Mouse (Mus musculus) myocyte (in vitro differentiated cells): ENCODE results near the gene Fkbp6.

ENCODE experiments used
- CEBPB ChIP-seq: IDR thresholded peaks from 2 replicates; pipeline ENCODE4 v1.6.1; 2011; ENCODE audit warnings: mild to moderate bottlenecking, moderate library complexity; ENCODE audit not compliant: poor library complexity, insufficient read depth, severe bottlenecking
- POLR2A ChIP-seq: IDR thresholded peaks from one replicate; pipeline ENCODE4 v1.6.1; 2011; ENCODE audit warnings: low read depth, mild to moderate bottlenecking, control low read depth, moderate library complexity; ENCODE audit not compliant: insufficient read length

DNA sequence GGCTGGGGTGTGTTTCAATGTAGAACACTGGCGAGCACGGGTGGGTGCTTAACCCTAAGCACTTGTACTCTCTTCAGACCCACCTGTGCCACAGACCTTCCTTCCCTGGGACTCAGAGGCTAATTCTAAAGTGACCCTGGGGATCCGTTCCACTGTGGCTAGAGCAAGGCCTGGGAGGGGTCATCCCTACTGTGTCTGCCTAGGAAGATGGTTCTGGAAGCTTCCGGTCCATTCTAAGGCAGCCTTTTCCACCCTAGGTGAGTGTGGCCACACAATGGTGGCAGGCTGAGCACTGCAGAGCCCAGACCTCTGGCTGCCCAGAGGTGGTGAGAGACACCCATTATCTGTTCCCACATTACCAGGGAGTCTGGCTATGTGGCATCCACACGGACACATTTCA lies 62.9 kb downstream of the Fkbp6 start:
- TF ChIP-seq CEBPB: no peak
- no peak for TF ChIP-seq POLR2A
